Mouse (Mus musculus) limb, embryonic 11.5 days (tissue): ENCODE data around the gene Nup93. TPM values are rescaled to one million over a fixed set of nuclear protein-coding genes. Genes with fewer than 3 reads are reported as not detected.

Source experiments
- ATAC-seq: fragments of 200-750 bp; cut with Nextera tagmentation; 2 replicates; pipeline ENCODE4 v1.8.0; 2017; ENCODE audit warnings: low read depth; ENCODE audit not compliant: insufficient number of reproducible peaks, low FRiP score, low TSS enrichment
- DNase-seq: peaks from one replicate; pipeline ENCODE4 v3.0.0-alpha.2; 2015; ENCODE audit warnings: low spot score
- H3K27ac ChIP-seq: fragments of 300-500 bp; sonication (generic); replicated peaks from 2 replicates; pipeline ENCODE4 v1.5.1; 2014; ENCODE audit warnings: low read depth, mild to moderate bottlenecking, low read length
- H3K27me3 ChIP-seq: fragments of 300-500 bp; sonication (generic); 2 replicates; pipeline ENCODE4 v1.6.1; 2014; ENCODE audit warnings: mild to moderate bottlenecking, low read length, mixed read lengths; ENCODE audit not compliant: control insufficient read depth, insufficient read depth
- H3K36me3 ChIP-seq: fragments of 300-500 bp; sonication (generic); 2 replicates; pipeline ENCODE4 v1.6.1; 2014; ENCODE audit warnings: mild to moderate bottlenecking, low read length, moderate library complexity, mixed read lengths; ENCODE audit not compliant: control insufficient read depth, insufficient read depth
- H3K4me1 ChIP-seq: fragments of 300-500 bp; sonication (generic); 2 replicates; pipeline ENCODE4 v1.6.1; 2014; ENCODE audit warnings: low read length, mixed read lengths; ENCODE audit not compliant: control insufficient read depth, insufficient read depth
- H3K4me2 ChIP-seq: fragments of 300-500 bp; sonication (generic); 2 replicates; pipeline ENCODE4 v1.6.1; 2014; ENCODE audit warnings: low read depth, mild to moderate bottlenecking, moderate library complexity; ENCODE audit not compliant: severe bottlenecking
- H3K4me3 ChIP-seq: fragments of 300-500 bp; sonication (generic); 2 replicates; pipeline ENCODE4 v1.5.1; 2014; ENCODE audit warnings: low read depth, low read length
- H3K9ac ChIP-seq: fragments of 300-500 bp; sonication (generic); 2 replicates; pipeline ENCODE4 v1.6.1; 2014; ENCODE audit warnings: mild to moderate bottlenecking, low read length
- H3K9me3 ChIP-seq: fragments of 300-500 bp; sonication (generic); 2 replicates; pipeline ENCODE4 v1.6.1; 2016; ENCODE audit warnings: low read length; ENCODE audit not compliant: control insufficient read depth
- WGBS: fragments of 180-500 bp; shearing (Covaris S2); extraction: QIAGEN DNeasy Blood & Tissue Kit; methylation state at CpG from one replicate; pipeline ENCODE4 v1.1.7; 2014; 5-methylcytosine and 5-hydroxymethylcytosine counted together
- polyA plus RNA-seq: library from polyadenylated mRNA; unstranded; fragments of >200 nt; fragmentation: Nextera tagmentation; extraction: Ambion mirVana; gene quantifications from 2 replicates; pipeline ENCODE4 v1.2.1, GENCODE M21; 2014

Gene Nup93
- polyA plus RNA-seq, 1 experiment from 2014 or later, result 128 TPM

DNA sequence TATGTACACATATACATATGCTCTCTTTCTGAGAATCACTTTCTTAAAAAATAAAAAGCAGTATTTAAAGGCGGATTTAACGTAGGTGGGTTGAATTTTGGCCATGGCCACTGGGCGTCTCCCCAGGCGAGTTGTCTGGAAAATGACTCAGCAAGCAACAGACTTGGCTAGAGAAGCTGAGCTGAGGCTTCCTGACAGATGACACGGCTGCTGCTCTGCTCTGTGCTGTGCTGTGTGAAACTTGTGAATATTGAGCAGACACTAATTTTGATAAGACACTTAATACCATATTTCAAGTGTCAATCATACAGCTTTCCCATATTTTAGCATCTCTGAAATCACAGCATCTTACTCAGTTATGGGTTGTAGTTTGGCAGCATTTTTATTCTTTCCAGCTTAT, 76.2 kb downstream of the Nup93 start:
- no peaks in the 10 kb centered on the region for H3K27me3 ChIP-seq
- ATAC-seq (no peak), DNase-seq (no peak)
- no peaks in the 10 kb centered on the region for H3K9me3 ChIP-seq
- no peak overlapping the region for H3K9ac ChIP-seq
- H3K4me3 ChIP-seq, result no peak overlapping the region
- H3K27ac ChIP-seq, result no peak overlapping the region
- no peaks in the 10 kb centered on the region for H3K4me1 ChIP-seq
- no peaks in the 10 kb centered on the region; the same call in 1 of the 2 replicates for H3K36me3 ChIP-seq
- WGBS, result 93% methylated on average over 5 of the region's 5 CpGs
- no peak overlapping the region for H3K4me2 ChIP-seq

DNA sequence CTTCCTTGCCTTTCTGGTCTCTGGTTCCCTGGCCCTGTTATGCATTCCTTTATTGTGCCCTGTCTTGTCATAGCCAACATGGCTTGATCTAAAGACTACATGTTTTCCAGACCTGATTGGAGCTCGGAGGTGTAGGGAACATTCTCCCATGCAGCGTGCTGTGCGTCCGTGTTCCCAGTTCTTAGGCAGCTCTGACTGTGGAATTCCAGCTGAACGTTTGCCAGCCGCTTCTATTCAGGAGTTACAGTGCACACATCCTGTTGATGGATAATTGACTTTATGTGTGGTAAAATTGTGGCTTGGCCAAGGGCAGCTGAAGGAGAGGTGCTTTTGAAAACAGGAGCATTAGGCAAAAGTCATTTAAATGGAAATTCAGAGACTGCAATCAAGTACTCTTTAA, 77.7 kb downstream of the Nup93 start:
- Histone ChIP-seq H3K27me3 (no peaks in the 10 kb centered on the region), H3K36me3 (no peaks in the 10 kb centered on the region; the same call in 1 of the 2 replicates), H3K9ac (no peak overlapping the region), H3K4me3 (no peak overlapping the region), H3K4me1 (no peaks in the 10 kb centered on the region), H3K27ac (no peak overlapping the region), H3K9me3 (no peaks in the 10 kb centered on the region), H3K4me2 (no peak overlapping the region)
- WGBS, result 77% methylated on average over 6 of the region's 6 CpGs
- DNase-seq (no peak), ATAC-seq (no peak)

DNA sequence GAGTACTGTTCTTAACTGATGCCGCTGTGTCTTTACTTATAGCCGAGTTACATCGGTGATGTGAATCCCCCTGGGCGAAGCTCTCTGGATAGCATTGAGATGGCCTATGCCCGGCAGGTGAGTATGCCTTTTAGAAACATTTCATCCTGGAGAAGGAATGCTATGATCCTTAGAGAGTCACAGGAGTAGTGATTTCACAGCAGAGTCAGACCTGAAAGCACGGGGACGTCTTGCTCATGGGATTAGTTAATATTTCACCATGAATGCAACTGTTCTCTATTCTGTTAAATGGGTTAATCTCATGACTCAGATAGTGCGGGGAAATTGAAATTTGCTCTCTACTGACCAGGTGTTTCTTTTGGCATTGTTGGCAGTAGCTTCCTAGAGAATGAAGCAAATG, 78.3 kb downstream of the Nup93 start:
- H3K27ac ChIP-seq, result no peak overlapping the region
- H3K4me1 ChIP-seq, result no peaks in the 10 kb centered on the region
- no peak overlapping the region for H3K4me3 ChIP-seq
- no peak overlapping the region for H3K9ac ChIP-seq
- WGBS, result 95% methylated on average over 8 of the region's 8 CpGs
- H3K27me3 ChIP-seq, result no peaks in the 10 kb centered on the region
- no peaks in the 10 kb centered on the region; the same call in 1 of the 2 replicates for H3K36me3 ChIP-seq
- no peak for ATAC-seq
- H3K9me3 ChIP-seq, result no peaks in the 10 kb centered on the region
- H3K4me2 ChIP-seq, result no peak overlapping the region
- no peak for DNase-seq

- WGBS, result 86% methylated on average over 6 of the region's 6 CpGs
- ATAC-seq, result no peak
- Histone ChIP-seq H3K4me3 (no peak overlapping the region), H3K4me2 (no peak overlapping the region), H3K27me3 (no peaks in the 10 kb centered on the region), H3K4me1 (no peaks in the 10 kb centered on the region), H3K36me3 (no peaks in the 10 kb centered on the region; the same call in 1 of the 2 replicates), H3K9me3 (no peaks in the 10 kb centered on the region), H3K27ac (no peak overlapping the region), H3K9ac (no peak overlapping the region)
- DNase-seq, result no peak
Measured at GRCm38 (mm10) chr8:94295687-94296086, 81.3 kb downstream of the Nup93 start.

DNA sequence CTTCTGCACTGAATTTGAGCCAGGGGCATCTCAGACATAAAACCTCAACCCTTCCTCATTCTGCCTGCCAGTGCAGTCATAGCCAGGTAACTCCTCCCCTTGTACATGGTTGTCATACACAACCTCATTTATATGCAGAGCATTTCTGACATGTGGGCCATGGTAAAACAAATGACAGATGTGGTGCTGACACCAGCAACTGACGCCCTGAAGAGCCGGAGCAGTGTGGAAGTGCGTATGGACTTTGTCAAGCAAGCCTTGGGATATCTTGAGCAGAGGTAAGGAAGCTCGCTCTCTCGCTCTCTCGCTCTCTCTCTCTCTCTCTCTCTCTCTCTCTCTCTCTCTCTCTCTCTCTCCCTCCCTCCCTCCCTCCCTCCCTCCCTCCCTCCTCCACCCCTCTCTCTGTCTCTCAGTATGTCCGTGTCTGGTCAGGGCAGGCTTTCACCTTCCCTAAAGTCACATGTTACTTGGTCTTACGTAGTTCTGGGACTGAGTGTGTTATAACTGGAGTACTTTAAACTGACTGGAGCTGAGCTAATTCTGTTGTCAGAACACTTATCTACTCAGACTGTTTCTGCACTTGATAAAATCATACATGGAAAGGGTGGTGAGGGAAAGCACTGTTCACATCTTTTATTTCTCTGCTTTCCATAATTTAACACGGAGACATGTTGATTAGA, 82.1 kb downstream of the Nup93 start:
- Histone ChIP-seq H3K36me3 (no peaks in the 10 kb centered on the region; the same call in 1 of the 2 replicates), H3K27me3 (no peaks in the 10 kb centered on the region), H3K4me3 (no peak overlapping the region), H3K4me2 (no peak overlapping the region), H3K4me1 (no peaks in the 10 kb centered on the region), H3K9ac (no peak overlapping the region), H3K27ac (no peak overlapping the region), H3K9me3 (no peaks in the 10 kb centered on the region)
- 81% methylated on average over 9 of the region's 9 CpGs for WGBS
- ATAC-seq (no peak), DNase-seq (no peak)

DNA sequence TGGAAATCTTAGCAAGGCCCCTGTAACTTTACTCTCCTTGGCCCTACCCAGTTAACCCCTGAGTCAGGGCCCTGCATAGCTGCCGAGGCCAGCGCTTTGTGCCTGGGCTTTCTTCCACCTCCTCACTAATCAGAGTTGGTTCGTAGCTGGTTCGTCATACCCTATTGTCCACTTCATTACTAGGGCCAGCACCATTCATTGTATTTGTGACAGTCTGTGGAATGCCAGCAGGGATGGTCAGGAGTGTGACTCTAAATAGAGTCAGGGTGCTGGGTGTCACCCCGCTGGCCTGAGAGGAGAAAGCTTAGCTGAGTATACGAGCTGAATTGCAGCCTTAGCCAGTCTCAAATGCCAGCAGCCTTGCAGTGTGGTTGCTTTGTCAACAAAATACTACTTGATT, 82.7 kb downstream of the Nup93 start:
- 83% methylated on average over 6 of the region's 6 CpGs for WGBS
- Histone ChIP-seq H3K4me3 (no peak overlapping the region), H3K4me1 (no peaks in the 10 kb centered on the region), H3K4me2 (no peak overlapping the region), H3K9me3 (no peaks in the 10 kb centered on the region), H3K36me3 (no peaks in the 10 kb centered on the region; the same call in 1 of the 2 replicates), H3K9ac (no peak overlapping the region), H3K27me3 (no peaks in the 10 kb centered on the region), H3K27ac (no peak overlapping the region)
- DNase-seq, result no peak
- no peak for ATAC-seq

DNA sequence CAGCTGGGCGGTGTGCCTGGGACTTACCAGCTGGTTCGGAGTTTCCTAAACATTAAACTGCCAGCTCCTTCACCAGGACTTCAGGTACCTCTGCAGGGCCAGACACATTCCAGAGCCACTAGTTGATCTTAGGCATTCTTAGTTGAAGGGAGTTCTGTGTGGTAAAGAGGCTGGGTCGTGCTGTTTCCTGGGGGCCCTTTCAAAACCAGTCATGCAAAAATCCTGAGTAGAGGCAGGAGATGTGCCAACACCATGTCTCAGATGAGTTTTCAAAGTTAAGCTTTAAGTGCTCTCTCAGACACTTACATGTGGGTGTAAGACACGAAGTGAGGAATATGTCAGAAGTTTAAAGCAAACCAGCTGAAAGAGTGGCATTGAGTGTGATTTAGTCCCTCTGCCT, 86.4 kb downstream of the Nup93 start:
- H3K36me3 ChIP-seq, result no peaks in the 10 kb centered on the region

DNA sequence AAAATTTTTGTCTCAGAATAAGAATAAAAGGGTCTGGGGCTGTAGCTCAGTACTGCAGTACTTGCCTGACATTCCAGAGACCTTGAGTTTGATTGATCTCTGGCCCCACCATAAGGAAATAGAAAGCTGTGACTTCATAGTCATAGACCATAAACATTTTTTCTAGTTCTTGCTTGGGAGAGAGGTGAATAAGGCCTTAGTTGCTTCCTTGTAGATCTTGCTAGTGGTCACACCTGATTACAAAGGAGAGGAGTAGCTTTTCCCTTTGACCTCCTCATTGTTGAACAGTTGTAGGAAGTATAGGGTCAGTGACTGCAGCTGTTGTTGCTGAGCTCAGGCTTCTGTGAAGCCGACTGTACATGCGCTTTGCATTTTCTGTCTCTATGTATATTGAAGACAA, 90.0 kb downstream of the Nup93 start:
- Histone ChIP-seq H3K27ac (no peak overlapping the region), H3K4me3 (no peak overlapping the region), H3K4me1 (no peaks in the 10 kb centered on the region), H3K4me2 (no peak overlapping the region), H3K27me3 (no peaks in the 10 kb centered on the region), H3K36me3 (no peaks in the 10 kb centered on the region; the same call in 1 of the 2 replicates), H3K9ac (no peak overlapping the region), H3K9me3 (no peaks in the 10 kb centered on the region)
- DNase-seq, result no peak
- 89% methylated on average over 2 of the region's 2 CpGs for WGBS
- no peak for ATAC-seq

More for the DNA sequence above, 86.4 kb downstream of the Nup93 start:
- Histone ChIP-seq H3K9ac (no peak overlapping the region), H3K4me1 (no peaks in the 10 kb centered on the region), H3K4me3 (no peak overlapping the region), H3K27me3 (no peaks in the 10 kb centered on the region), H3K27ac (no peak overlapping the region), H3K4me2 (no peak overlapping the region), H3K9me3 (no peaks in the 10 kb centered on the region)
- DNase-seq, result no peak
- WGBS, result 92% methylated on average over 4 of the region's 4 CpGs
- no peak for ATAC-seq
